Mouse (Mus musculus) mouse embryonic stem cell (cell line): ENCODE measurements around the gene Prdm10.

Experiments used
- in situ Hi-C, 2 experiments: fragments of 300-500 bp; cut with MboI; formaldehyde crosslinking; loops; 1 replicate in 1 of 2; 3 replicates in 1 of 2; pipeline ENCODE4 v1.14.3; 2019 to 2020; ENCODE audit warnings: low sequenced_read_pairs in 2 of 2, low pct_unique_long_range_greater_than_20kb in 1 of 2, mixed read lengths in 1 of 2; ENCODE audit not compliant: unreplicated experiment in 1 of 2

The Prdm10 gene

GRCm38 (mm10) chr9:31280366-31281010 lies at the start of gene Prdm10:
TSS of gene Prdm10 (plus strand) at chr9:31280538.
- in situ Hi-C loops: loop anchor here in 1 of 2 experiments (10.0 kb wide), 1 partner anchor 266 kb away; no protein-coding TSS in a partner anchor

- in situ Hi-C loops: no loop called here
Measured at GRCm38 (mm10) chr9:31235030-31235429, 45.3 kb upstream of the Prdm10 start.

DNA sequence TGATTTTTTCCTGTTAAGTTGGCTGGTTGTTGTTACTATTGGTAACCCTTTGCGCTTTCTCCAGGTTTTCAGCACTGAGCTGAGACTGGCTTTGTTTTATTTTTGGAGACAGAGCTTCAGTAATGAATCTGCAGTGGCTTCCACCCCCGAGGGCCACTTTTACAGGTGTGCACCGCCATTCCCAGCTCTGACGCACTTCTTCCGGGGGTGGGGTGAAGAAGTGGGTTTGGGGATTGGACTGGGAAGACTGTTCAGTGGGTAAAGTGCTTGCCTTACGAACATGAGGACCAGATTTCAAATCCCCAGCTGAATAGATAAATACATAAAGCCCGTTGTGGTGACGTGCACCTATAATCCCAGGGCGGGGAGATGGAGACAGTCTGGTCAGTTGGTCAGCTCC lies 44.8 kb upstream of the Prdm10 start:
- in situ Hi-C loops: no loop called here

- in situ Hi-C loops: no loop called here
Measured at GRCm38 (mm10) chr9:31236079-31236478, 44.3 kb upstream of the Prdm10 start.

DNA sequence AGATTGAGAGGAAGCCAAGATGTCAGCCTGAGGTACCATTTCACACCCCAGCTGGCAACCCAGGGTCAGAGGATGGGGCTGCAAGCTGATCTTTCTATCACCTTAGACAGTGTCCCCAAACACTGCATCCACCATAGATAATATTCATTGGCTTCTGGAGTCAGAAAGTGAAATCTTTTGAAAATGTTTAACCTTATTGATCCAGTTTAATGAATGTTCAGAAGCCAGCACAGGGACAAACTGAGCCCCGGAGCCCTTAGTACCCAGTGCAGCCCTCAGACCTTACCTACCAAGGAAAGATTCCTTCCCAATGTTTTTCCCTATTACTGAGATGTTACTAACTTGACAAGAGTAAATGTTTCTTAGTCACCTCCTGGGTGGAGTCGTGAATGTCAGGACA lies 41.8 kb upstream of the Prdm10 start:
- in situ Hi-C loops: no loop called here

DNA sequence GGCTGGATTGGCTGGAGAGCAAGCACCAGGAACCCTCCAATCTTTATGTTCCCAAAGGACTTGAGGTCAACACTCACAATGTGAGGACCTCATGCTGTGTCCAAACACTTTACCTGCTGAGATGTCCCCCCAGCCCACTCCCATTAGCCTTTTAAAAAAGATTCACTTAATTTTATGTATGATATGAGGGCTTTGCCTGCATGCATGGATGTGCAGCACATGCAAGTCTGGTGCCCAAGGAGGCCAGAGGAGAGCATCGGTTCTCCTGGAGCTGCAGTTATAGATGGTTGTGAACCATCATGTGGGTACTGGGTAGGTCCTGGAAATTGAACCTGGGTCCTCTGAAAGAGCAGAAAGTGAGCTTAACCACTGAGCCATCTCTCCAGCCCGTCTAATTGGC lies 40.8 kb upstream of the Prdm10 start:
- in situ Hi-C loops: no loop called here

GRCm38 (mm10) chr9:31240522-31241207 lies 39.7 kb upstream of the Prdm10 start:
- in situ Hi-C loops: no loop called here

- in situ Hi-C loops: no loop called here
Measured at GRCm38 (mm10) chr9:31241208-31241699, 39.1 kb upstream of the Prdm10 start.

GRCm38 (mm10) chr9:31243306-31243938 lies 36.9 kb upstream of the Prdm10 start:
- in situ Hi-C loops: no loop called here

- in situ Hi-C loops: no loop called here
Measured at GRCm38 (mm10) chr9:31243939-31244333, 36.4 kb upstream of the Prdm10 start.

- in situ Hi-C loops: no loop called here
Measured at GRCm38 (mm10) chr9:31245006-31245405, 35.3 kb upstream of the Prdm10 start.

DNA sequence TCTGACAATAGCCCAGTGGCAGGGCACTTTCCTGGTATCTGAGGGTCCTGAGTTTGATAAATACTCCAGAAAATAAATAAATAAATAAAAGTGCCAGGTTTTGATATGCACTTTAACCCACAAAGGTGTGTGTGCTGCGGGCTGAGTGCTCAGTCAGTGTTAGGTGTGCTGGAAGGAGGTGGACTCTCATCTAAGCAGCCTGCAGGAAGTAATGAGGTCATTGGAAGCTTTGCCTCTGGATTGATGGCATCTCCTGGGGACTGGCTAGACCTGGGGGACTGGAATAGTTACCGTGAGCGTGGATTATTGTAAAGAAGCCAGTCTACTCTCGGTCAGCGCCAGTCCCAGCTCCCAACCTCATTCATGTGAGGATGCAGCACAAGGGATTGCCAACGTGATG lies 33.9 kb upstream of the Prdm10 start:
- in situ Hi-C loops: no loop called here

- in situ Hi-C loops: no loop called here
Measured at GRCm38 (mm10) chr9:31247447-31248220, 32.7 kb upstream of the Prdm10 start.

GRCm38 (mm10) chr9:31252182-31252799 lies 28.0 kb upstream of the Prdm10 start:
- in situ Hi-C loops: no loop called here

DNA sequence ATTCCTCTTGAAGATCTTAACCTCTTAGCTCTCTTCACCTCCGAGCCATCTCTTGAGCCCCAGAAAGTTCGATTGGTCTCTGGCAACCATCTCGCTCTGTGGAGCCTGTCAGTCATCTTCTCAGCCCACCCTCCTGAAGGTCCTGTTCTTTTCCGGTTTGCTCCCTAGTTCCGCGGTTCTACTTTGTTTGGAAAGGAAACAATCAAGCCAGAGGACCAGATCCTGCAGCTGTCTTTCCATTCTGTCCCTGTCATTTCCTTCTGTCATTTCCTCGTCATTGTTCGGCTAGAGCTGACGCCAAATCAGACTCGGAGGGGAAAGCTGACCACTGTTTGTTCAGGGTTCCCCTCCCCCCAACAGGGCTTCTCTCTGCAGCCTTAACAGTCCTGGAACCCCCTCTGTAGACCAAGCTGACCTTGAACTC lies 27.0 kb upstream of the Prdm10 start:
- in situ Hi-C loops: no loop called here

GRCm38 (mm10) chr9:31253866-31254696 lies 26.3 kb upstream of the Prdm10 start:
- in situ Hi-C loops: no loop called here

DNA sequence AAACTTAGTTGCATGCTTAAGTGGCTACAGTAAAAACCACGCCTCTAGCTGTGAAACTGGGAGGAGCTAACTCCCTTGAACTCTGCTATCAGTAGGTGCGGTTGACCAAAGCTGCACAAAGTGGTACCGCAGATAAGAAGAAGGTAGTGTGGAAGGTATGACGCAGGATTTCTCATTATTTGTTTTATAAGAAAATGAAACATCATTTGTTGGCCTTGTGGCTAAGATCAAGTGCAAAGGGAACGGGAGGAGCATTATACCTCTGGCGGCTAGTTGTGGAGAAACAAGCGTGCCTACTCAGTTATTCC lies 25.7 kb upstream of the Prdm10 start:
- in situ Hi-C loops: no loop called here

- in situ Hi-C loops: no loop called here
Measured at GRCm38 (mm10) chr9:31255953-31256352, 24.4 kb upstream of the Prdm10 start.
